Mouse (Mus musculus) left cerebral cortex, adult 6 months (tissue): Measurements from ENCODE around the gene Adgrb2. TPM values are rescaled to one million over a fixed set of nuclear protein-coding genes. Genes with fewer than 3 reads are reported as not detected.

Experiments
- long read RNA-seq, 2 experiments: library from polyadenylated mRNA; unstranded; transcript quantifications; one replicate each; pipeline ENCODE4 v2.0.0; 2019 to 2020
- polyA plus RNA-seq: library from polyadenylated mRNA; unstranded; fragments of <200 nt; fragmentation: Nextera tagmentation; gene quantifications from 2 replicates; pipeline ENCODE4 v1.2.3, GENCODE M21; 2021

Adgrb2 gene
- 32.7 and 39.6 TPM in 2 replicates for polyA plus RNA-seq
- long read RNA-seq, experiment 1, full-length matches to known transcripts, result 13 of 336 reads
- long read RNA-seq, experiment 1, partial matches to known transcripts, result 259 of 336 reads
- long read RNA-seq, experiment 1, other reads (novel, unspliced or antisense), result 64 of 336 reads
- long read RNA-seq, experiment 2, partial matches to known transcripts, result 63 of 76 reads
- long read RNA-seq, experiment 2, other reads (novel, unspliced or antisense), result 9 of 76 reads

DNA sequence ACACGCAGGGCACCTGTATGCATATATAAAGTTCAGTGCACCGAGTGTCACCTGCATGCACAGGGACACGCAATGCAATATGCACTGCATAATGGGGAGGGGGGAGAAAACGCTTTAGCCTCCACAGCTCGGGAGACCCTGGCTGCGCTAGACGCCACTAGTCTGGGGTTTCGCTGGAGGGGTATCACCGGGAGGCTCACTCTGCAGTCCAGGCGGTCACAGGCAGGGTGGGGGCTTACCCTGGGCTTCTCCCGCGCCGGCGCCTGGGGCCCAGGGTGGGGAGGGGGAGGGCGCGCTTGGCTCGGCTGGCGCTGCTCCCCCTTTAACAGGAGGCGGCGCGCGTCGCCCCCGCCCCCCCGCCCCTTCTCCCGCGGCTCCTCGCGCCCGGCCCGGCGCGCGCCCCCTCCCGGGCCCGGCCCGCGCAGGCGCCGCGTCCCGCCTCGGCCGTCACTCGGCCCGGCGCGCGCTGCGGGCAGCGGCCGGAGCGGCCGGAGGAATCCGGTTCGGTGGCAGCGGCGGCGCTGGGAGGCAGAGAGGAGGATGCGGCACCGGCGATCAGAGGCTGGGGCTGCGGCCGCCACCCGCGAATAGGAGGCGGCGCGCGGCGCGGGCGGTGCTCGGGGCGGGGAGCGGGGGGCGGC is at the start of gene Adgrb2:
Adgrb2 (plus strand) TSS at position 450 of the 641 bp plus-strand sequence.

DNA sequence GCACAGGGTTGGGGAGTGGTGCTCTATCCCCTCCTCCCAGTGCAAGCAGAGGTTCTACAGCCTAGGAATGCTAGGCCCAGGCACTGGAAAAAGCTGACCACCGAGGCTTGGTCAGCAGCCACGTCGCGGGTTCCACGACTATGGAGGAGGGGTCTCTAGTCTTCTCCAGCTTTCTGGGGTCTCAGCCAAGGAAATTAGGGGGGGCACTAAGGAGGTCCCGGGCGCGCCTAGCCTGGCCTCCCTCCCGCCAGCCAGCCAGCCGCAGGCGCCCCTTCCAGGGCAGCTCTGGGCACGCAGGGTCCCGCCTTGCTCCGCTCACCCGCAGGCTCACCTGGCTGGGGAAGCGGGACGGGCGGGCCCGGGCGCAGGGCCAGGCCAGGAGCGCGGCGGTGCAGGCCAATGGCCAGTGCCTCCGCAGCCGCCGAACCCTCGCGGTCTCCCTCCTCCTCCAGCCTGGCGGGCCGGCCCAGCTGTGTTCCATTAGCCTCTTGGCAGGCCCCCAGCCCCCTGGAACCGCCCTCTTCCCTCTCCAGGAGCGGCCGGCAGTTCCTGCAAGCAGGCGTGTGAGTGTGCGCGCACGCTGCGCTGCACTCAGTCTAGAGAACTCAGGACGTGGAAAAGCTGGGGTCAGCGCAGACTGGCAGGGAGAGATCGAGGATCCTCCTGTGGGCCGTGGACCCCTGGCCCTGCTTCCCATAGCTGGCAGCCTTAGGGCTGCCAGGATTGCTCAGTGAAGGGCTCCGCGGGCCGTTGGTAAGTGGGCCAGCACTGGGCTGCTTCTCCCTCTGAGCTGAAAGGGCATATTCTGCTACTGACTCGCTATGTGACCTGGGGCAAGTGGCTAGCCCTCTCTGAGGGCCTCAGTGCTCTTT is 62.9 kb downstream of the Adgrb2 start, which contains the start of gene Col16a1:
Col16a1 (plus strand) TSS at position 510 of the 872 bp plus-strand sequence.

Other genes starting within 250 kb of the Adgrb2 start
- gene Khdrbs1, start 242.6 kb upstream of the Adgrb2 start, polyA plus RNA-seq, result 22.8 and 56.9 TPM in 2 replicates
- gene Ptp4a2, start 173.7 kb upstream of the Adgrb2 start, polyA plus RNA-seq, result 125 and 264 TPM in 2 replicates
- gene Spocd1, start 55.6 kb upstream of the Adgrb2 start, polyA plus RNA-seq, result 0.06 and 0.09 TPM in 2 replicates
- 1.4 and 1.9 TPM in 2 replicates for gene Col16a1, start 63.0 kb downstream of the Adgrb2 start, polyA plus RNA-seq
- gene Pef1, start 117.7 kb downstream of the Adgrb2 start, polyA plus RNA-seq, result 104 and 120 TPM in 2 replicates
- 1.2 and 1.8 TPM in 2 replicates for gene Hcrtr1, start 154.5 kb downstream of the Adgrb2 start, polyA plus RNA-seq
- 7.3 and 7.6 TPM in 2 replicates for gene Tinagl1, start 190.3 kb downstream of the Adgrb2 start, polyA plus RNA-seq
- not detected in 2 replicates for gene Gm853, start 237.5 kb downstream of the Adgrb2 start, polyA plus RNA-seq